Mouse (Mus musculus) layer of hippocampus, adult 2 months (tissue): Measurements from ENCODE around the gene 1700029F12Rik. TPM values are rescaled to one million over a fixed set of nuclear protein-coding genes. Genes with fewer than 3 reads are reported as not detected.

Experiments used
- DNase-seq, 2 experiments: peaks; one replicate each; pipeline ENCODE4 v3.0.0; 2022; ENCODE audit warnings: low spot score in 2 of 2
- H3K27ac ChIP-seq: fragments of 200-600 bp; 2 replicates; pipeline ENCODE4 v1.8.1; 2022
- H3K4me3 ChIP-seq: fragments of 200-600 bp; 2 replicates; pipeline ENCODE4 v1.8.1; 2022; ENCODE audit warnings: mild to moderate bottlenecking
- CTCF ChIP-seq: fragments of 200-600 bp; conservative IDR thresholded peaks from 2 replicates; pipeline ENCODE4 v1.8.1; 2022; ENCODE audit warnings: antibody characterized with exemption, mild to moderate bottlenecking, moderate library complexity
- total RNA-seq, 2 experiments: library from RNA; stranded (reverse); gene quantifications; 2 replicates each; pipeline ENCODE4 v1.2.3; 2021

1700029F12Rik gene
- total RNA-seq, 2 experiments from 2014 or later, result not detected

DNA sequence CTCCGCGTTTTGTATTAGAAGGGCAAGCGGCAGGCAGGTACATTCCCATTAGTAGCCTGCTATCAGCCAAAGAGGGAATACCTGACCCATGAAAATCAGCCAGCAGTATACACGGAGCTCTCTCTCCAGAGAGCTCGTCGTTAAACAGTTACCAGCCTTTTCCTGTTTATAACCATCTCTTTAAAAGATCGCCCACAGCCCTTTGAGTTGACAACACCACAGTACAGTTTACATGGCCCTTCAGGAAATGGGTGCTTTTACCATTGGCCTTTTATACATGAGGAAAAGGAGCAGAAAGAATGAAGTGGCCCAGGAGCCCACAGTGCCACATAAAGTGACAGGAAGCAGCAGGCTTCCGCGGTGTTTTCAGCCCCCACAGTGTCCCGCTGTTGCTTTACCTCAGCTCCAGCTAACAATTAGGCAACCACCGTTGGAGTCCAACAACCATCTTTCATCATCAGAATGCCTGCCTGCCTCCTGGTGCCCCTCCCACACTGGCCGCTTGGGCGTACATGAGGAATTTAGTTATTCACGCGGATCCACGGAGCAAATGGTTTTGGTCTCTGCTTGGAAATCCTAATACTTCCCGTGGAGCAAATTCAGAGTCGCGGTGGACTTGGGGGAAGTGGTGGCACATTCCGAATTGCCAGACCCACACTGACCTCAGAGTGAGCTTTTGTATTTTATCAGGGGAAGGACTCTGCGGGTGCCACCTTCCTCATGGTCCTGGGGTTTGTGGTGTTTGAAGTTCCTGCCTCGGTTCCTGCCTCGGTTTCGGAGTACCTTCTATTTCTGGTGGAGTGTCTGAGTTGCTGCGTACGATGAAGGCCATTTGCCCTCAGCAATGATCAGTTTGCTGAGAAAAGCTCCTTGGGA, 50.7 kb downstream of the 1700029F12Rik start:
- Histone ChIP-seq H3K4me3 (no peak overlapping the region; the same call in 1 of the 2 replicates), H3K27ac (no peak overlapping the region)
- DNase-seq, result peak in 1 of 2 experiments; percentile 12
- no peak for TF ChIP-seq CTCF

DNA sequence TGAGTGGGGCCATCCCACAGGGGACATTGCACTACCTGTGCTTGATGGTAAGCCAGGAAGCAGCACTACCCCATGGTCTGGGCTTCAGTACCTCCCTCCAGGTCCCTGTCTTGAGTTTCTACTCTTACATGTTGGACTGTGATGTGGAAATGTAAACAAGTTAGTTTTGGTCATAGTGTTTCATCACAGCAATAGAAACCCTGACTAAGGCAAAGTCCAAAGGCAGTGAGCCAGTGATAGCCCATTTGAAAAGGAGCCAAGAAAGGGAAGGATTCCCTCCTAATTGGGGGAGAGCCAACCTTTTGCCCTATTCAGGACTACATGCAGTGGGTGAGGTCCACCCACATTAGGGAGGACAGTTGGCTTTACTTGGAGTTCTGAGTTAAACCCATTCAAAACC, 53.6 kb downstream of the 1700029F12Rik start:
- H3K27ac ChIP-seq, result no peak overlapping the region
- TF ChIP-seq CTCF, result no peak
- no peak for DNase-seq
- H3K4me3 ChIP-seq, result no peak overlapping the region

DNA sequence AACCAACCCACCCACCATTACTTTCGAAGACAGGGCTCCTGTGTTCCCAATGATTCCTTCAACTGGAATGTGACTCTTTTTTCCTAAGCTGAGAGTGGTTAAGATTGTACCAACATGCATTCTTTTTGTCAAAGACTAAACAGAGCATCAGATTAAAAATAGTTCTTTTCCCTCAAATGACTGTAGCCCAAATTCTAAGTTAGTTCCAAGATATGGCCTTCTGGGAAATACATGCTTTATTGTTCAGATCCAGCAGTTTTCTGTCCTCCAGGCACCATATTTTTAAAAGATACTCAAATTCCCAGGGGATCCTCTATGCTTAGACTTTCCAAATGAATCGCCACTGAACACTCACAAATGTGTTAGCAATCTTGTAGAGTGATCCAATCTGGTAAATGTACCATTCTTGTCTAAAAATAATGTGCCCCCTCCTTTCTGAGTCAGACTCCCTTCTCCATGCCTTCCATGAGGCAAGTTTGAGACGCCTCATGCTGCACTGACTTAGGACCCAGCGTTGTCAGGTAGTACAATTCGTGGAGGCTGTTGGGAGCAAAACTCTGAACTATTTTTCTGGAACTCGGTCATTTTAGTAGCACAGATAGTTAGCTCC, 57.1 kb downstream of the 1700029F12Rik start:
- H3K4me3 ChIP-seq, result no peak overlapping the region
- no peak overlapping the region for H3K27ac ChIP-seq
- TF ChIP-seq CTCF, result no peak
- no peak for DNase-seq

DNA sequence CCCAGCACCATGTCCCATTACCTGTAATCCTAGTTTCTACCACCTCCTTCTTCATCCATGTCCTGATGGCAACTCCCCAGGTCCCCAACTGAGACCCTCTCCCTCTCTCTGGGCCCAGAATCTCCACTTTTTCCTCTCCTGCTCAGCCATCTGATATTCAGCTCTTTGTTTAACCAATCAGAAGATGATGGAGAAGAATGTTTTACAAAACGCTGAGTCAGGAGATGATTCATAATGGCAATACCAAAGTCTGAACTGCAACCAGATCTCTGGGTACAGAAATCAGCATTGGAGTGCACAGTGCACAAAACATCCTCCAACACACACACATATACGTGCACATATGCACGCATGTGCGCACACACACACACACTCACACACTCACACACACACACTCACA, 60.8 kb downstream of the 1700029F12Rik start:
- H3K4me3 ChIP-seq, result no peak overlapping the region
- H3K27ac ChIP-seq, result no peak overlapping the region
- DNase-seq, result no peak
- TF ChIP-seq CTCF, result no peak

Other genes starting within 250 kb of the 1700029F12Rik start
- gene Gcnt4, start 109.7 kb downstream of the 1700029F12Rik start, total RNA-seq, result 1 to 10 TPM; 1.8 to 2.1 TPM
- 10 to 100 TPM; 39.6 TPM for gene Fam169a, start 32.9 kb upstream of the 1700029F12Rik start, total RNA-seq
- not detected for gene Gm6169, start 64.9 kb upstream of the 1700029F12Rik start, total RNA-seq
- 10 to 100 TPM; 30.0 to 31.2 TPM for gene Gfm2, start 103.6 kb upstream of the 1700029F12Rik start, total RNA-seq
- 10 to 100 TPM; 51.3 to 52.3 TPM for gene Nsa2, start 103.6 kb upstream of the 1700029F12Rik start, total RNA-seq
- gene Hexb, start 164.0 kb upstream of the 1700029F12Rik start, total RNA-seq, result 100 to 1,000 TPM; 118 to 124 TPM
- 100 to 1,000 TPM; 744 to 746 TPM for gene Enc1, start 206.7 kb upstream of the 1700029F12Rik start, total RNA-seq